Mouse (Mus musculus): ENCODE results near the gene Arsg.

The Arsg gene

DNA sequence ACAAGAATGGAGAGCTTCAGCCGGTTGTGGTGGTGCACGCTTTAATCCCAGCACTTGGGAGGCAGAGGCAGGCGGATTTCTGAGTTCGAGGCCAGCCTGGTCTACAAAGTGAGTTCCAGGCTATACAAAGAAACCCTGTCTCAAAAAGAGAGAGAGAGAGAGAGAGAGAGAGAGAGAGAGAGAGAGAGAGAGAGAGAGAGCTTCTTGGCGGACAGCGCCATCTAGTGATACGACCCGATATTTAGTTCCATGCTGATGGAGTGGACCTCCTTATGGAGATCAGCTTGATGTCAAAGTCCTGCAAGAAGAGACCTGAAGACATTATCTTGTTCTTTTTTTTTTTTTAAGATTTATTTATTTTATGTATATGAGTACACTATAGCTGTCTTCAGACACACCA is 145.9 kb downstream of the Arsg start:
- DNase-seq (ENCODE audit: low spot score in 2 of 2): peak; percentile 53 to 75

DNA sequence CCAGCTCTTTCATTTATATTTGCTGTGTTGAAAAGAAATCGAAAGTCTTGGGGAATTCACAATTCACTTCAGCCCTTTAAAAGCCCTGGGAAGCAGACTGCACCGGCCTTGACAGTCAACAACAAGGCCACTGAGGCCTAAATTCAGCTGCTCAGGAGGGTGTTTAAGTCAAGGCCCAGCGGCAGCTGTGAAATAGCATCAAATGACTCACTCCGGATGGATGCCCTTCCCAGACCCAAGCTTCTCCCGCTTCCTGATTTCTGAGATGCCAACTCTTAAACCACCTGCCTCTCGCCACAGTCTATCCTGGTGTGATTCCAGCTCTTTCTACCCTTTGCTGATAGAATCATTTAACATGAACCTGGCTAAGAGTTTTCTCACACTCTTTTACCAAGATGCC is 147.2 kb downstream of the Arsg start:
- DNase-seq (ENCODE audit: low spot score in 2 of 2): no peak

DNA sequence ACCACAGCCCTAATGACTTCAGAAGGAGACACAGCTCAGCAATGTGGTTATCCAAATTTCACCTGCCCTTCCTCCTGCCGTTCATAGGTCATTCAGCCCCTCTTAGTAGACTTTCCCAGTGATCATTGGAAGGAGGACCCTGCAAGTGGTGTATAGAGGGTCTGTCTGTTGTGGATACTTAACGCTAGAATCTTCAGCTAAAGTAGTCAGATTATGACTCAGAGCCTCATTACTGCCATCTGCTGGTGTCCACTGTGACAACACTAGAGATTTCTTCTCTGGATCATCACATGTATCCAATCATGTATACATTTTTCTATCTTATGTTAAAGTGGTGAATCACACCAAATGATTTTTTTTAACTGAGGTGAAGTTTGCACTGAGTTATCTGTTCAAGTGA is 148.0 kb downstream of the Arsg start:
- peak; percentile 77 to 82 for DNase-seq (ENCODE audit: low spot score in 2 of 2)

DNA sequence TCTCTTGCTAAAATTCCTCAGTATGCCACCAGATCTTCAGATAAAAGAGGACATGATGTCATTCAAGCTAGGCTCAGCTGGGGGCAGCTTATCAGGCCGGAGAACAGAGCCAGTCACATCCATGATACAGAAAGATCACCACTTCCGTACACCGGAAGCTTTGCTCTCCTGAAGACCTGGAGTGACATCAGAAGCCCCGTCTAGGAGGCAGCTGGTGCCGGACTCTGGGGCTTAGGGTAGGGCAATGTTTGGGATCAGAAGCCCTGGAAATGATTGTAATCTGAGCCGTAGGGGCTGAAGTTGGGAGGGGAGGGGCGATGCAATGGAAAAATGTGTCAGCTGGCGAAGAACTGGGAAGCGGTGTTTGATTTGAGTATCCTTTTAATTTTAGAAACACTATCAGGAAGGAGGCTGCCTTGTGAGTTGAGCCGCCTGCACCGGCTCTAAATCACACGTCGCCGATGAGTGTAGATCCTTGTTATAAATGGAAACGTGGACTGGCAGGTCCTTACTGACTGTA is 149.4 kb downstream of the Arsg start:
- peak; percentile 11 to 42 for DNase-seq (ENCODE audit: low spot score in 2 of 2)

Data from right cerebral cortex, adult 2 months (tissue).